Mouse (Mus musculus): ENCODE data around the gene Eif5a. TPM values are rescaled to one million over a fixed set of nuclear protein-coding genes. Genes with fewer than 3 reads are reported as not detected.
A peak's percentile ranks its signal among the peaks of the same experiment; 100 is the strongest.

Eif5a gene
- polyA plus RNA-seq, 1 experiment = 1,243 TPM

- H3K36me3 ChIP-seq (ENCODE audit: control insufficient read depth, insufficient read depth) = no peaks in the 10 kb centered on the region
- H3ac ChIP-seq (ENCODE audit: control insufficient read depth, insufficient read length) = no peak overlapping the region
- H3K4me3 ChIP-seq = peak overlapping the region; percentile 30
- H3K4me2 ChIP-seq (ENCODE audit: low read depth) = peak overlapping the region; percentile 99
- no peaks in the 10 kb centered on the region for H3K79me2 ChIP-seq (ENCODE audit: control insufficient read depth, insufficient read depth)
- no peak for TF ChIP-seq TCF3 (IDR thresholded peaks at IDR 0.05; ENCODE audit: insufficient read length, low read depth)
- TF ChIP-seq POLR2AphosphoS2 (IDR thresholded peaks at IDR 0.05; ENCODE audit: insufficient read length, low read depth) = no peak
- TF ChIP-seq USF1 (IDR thresholded peaks at IDR 0.05; ENCODE audit: low read depth) = no peak
- H3K27me3 ChIP-seq (ENCODE audit: control insufficient read depth, insufficient read depth, insufficient read length) = no peaks in the 10 kb centered on the region
Observed at GRCm38 (mm10) chr11:69947337-69948065, 25.7 kb upstream of the Eif5a start.

- Histone ChIP-seq H3ac (ENCODE audit: control insufficient read depth, insufficient read length) (no peak overlapping the region), H3K79me2 (ENCODE audit: control insufficient read depth, insufficient read depth) (no peaks in the 10 kb centered on the region), H3K36me3 (ENCODE audit: control insufficient read depth, insufficient read depth) (no peaks in the 10 kb centered on the region), H3K4me2 (ENCODE audit: low read depth) (no peak overlapping the region), H3K4me3 (no peak overlapping the region), H3K27me3 (ENCODE audit: control insufficient read depth, insufficient read depth, insufficient read length) (no peaks in the 10 kb centered on the region)
- no peak for TF ChIP-seq E2F4 (IDR thresholded peaks at IDR 0.05; ENCODE audit: insufficient read depth)
- TF ChIP-seq MYOG (IDR thresholded peaks at IDR 0.05; ENCODE audit: control insufficient read depth in 1 of 3, insufficient read depth in 1 of 3, insufficient read length in 2 of 3, low read depth in 2 of 3) = no peak
- no peak for TF ChIP-seq CEBPB (IDR thresholded peaks at IDR 0.05; ENCODE audit: insufficient read depth, poor library complexity, severe bottlenecking)
- TF ChIP-seq POLR2AphosphoS2 (IDR thresholded peaks at IDR 0.05; ENCODE audit: insufficient read length, low read depth) = no peak
- no peak for TF ChIP-seq MAX (IDR thresholded peaks at IDR 0.05; ENCODE audit: low read depth)
- no peak for TF ChIP-seq MYOD1 (IDR thresholded peaks at IDR 0.05; ENCODE audit: control insufficient read depth in 1 of 3, insufficient read length in 2 of 3, low read depth in 2 of 3)
- TF ChIP-seq TCF3 (IDR thresholded peaks at IDR 0.05; ENCODE audit: insufficient read length, low read depth) = no peak
- no peak for TF ChIP-seq USF1 (IDR thresholded peaks at IDR 0.05; ENCODE audit: low read depth)
Observed at GRCm38 (mm10) chr11:69945997-69946891, 24.5 kb upstream of the Eif5a start.

- H3K4me2 ChIP-seq (ENCODE audit: low read depth) = no peak overlapping the region
- no peak overlapping the region for H3K4me3 ChIP-seq
- TF ChIP-seq MYOG (IDR thresholded peaks at IDR 0.05; ENCODE audit: control insufficient read depth in 1 of 3, insufficient read depth in 1 of 3, insufficient read length in 2 of 3, low read depth in 2 of 3) (no peak), MAX (IDR thresholded peaks at IDR 0.05; ENCODE audit: low read depth) (no peak), REST (IDR thresholded peaks at IDR 0.05; ENCODE audit: insufficient read depth, insufficient read length) (no peak), POLR2A (IDR thresholded peaks at IDR 0.05; ENCODE audit: insufficient read length, low read depth) (no peak), CEBPB (IDR thresholded peaks at IDR 0.05; ENCODE audit: insufficient read depth, poor library complexity, severe bottlenecking) (no peak), TCF12 (IDR thresholded peaks at IDR 0.05; ENCODE audit: insufficient read depth, poor library complexity, severe bottlenecking) (no peak), TCF3 (IDR thresholded peaks at IDR 0.05; ENCODE audit: insufficient read length, low read depth) (no peak), MYOD1 (IDR thresholded peaks at IDR 0.05; ENCODE audit: control insufficient read depth in 1 of 3, insufficient read length in 2 of 3, low read depth in 2 of 3) (no peak), POLR2AphosphoS2 (IDR thresholded peaks at IDR 0.05; ENCODE audit: insufficient read length, low read depth) (no peak), SRF (IDR thresholded peaks at IDR 0.05; ENCODE audit: control insufficient read depth, insufficient read length, low read depth) (no peak)
- no peak overlapping the region for H3ac ChIP-seq (ENCODE audit: control insufficient read depth, insufficient read length)
- no peaks in the 10 kb centered on the region for H3K36me3 ChIP-seq (ENCODE audit: control insufficient read depth, insufficient read depth)
- peaks cover 5% of the 10 kb centered on the region for H3K27me3 ChIP-seq (ENCODE audit: control insufficient read depth, insufficient read depth, insufficient read length)
- no peaks in the 10 kb centered on the region for H3K79me2 ChIP-seq (ENCODE audit: control insufficient read depth, insufficient read depth)
Observed at GRCm38 (mm10) chr11:69945216-69945615, 23.5 kb upstream of the Eif5a start.

GRCm38 (mm10) chr11:69940962-69941361 lies 19.2 kb upstream of the Eif5a start:
- Histone ChIP-seq H3K36me3 (ENCODE audit: control insufficient read depth, insufficient read depth) (no peaks in the 10 kb centered on the region), H3K4me2 (ENCODE audit: low read depth) (no peak overlapping the region), H3K4me3 (no peak overlapping the region), H3K79me2 (ENCODE audit: control insufficient read depth, insufficient read depth) (no peaks in the 10 kb centered on the region), H3ac (ENCODE audit: control insufficient read depth, insufficient read length) (no peak overlapping the region), H3K27me3 (ENCODE audit: control insufficient read depth, insufficient read depth, insufficient read length) (peaks cover 43% of the 10 kb centered on the region)
- TF ChIP-seq TCF3 (IDR thresholded peaks at IDR 0.05; ENCODE audit: insufficient read length, low read depth) = no peak
- TF ChIP-seq MYOG (IDR thresholded peaks at IDR 0.05; ENCODE audit: control insufficient read depth in 1 of 3, insufficient read depth in 1 of 3, insufficient read length in 2 of 3, low read depth in 2 of 3) = no peak
- TF ChIP-seq CEBPB (IDR thresholded peaks at IDR 0.05; ENCODE audit: insufficient read depth, poor library complexity, severe bottlenecking) = no peak
- TF ChIP-seq REST (IDR thresholded peaks at IDR 0.05; ENCODE audit: insufficient read depth, insufficient read length) = no peak
- TF ChIP-seq POLR2AphosphoS2 (IDR thresholded peaks at IDR 0.05; ENCODE audit: insufficient read length, low read depth) = no peak

GRCm38 (mm10) chr11:69939731-69940130 lies 18.0 kb upstream of the Eif5a start:
- Histone ChIP-seq H3K36me3 (ENCODE audit: control insufficient read depth, insufficient read depth) (no peaks in the 10 kb centered on the region), H3K4me2 (ENCODE audit: low read depth) (no peak overlapping the region), H3K4me3 (no peak overlapping the region), H3K79me2 (ENCODE audit: control insufficient read depth, insufficient read depth) (no peaks in the 10 kb centered on the region), H3K27me3 (ENCODE audit: control insufficient read depth, insufficient read depth, insufficient read length) (peaks cover 48% of the 10 kb centered on the region), H3ac (ENCODE audit: control insufficient read depth, insufficient read length) (no peak overlapping the region)
- TF ChIP-seq USF1 (IDR thresholded peaks at IDR 0.05; ENCODE audit: low read depth) (no peak), POLR2AphosphoS2 (IDR thresholded peaks at IDR 0.05; ENCODE audit: insufficient read length, low read depth) (no peak), TCF3 (IDR thresholded peaks at IDR 0.05; ENCODE audit: insufficient read length, low read depth) (no peak), TCF12 (IDR thresholded peaks at IDR 0.05; ENCODE audit: insufficient read depth, poor library complexity, severe bottlenecking) (no peak), REST (IDR thresholded peaks at IDR 0.05; ENCODE audit: insufficient read depth, insufficient read length) (no peak), E2F4 (IDR thresholded peaks at IDR 0.05; ENCODE audit: insufficient read depth) (no peak), MYOG (IDR thresholded peaks at IDR 0.05; ENCODE audit: control insufficient read depth in 1 of 3, insufficient read depth in 1 of 3, insufficient read length in 2 of 3, low read depth in 2 of 3) (no peak), CEBPB (IDR thresholded peaks at IDR 0.05; ENCODE audit: insufficient read depth, poor library complexity, severe bottlenecking) (no peak), MAX (IDR thresholded peaks at IDR 0.05; ENCODE audit: low read depth) (no peak), SRF (IDR thresholded peaks at IDR 0.05; ENCODE audit: control insufficient read depth, insufficient read length, low read depth) (no peak), POLR2A (IDR thresholded peaks at IDR 0.05; ENCODE audit: insufficient read length, low read depth) (no peak), MYOD1 (IDR thresholded peaks at IDR 0.05; ENCODE audit: control insufficient read depth in 1 of 3, insufficient read length in 2 of 3, low read depth in 2 of 3) (no peak)

Data from myocyte (in vitro differentiated cells).